Mouse (Mus musculus) intestine, embryonic 14.5 days (tissue): ENCODE data around the gene Plxnd1. TPM values are rescaled to one million over a fixed set of nuclear protein-coding genes. Genes with fewer than 3 reads are reported as not detected.

ENCODE experiments used
- ATAC-seq: fragments of 200-750 bp; cut with Nextera tagmentation; replicated peaks from 2 replicates; pipeline ENCODE4 v1.8.0; 2017; ENCODE audit warnings: low read depth, moderate number of reproducible peaks, moderate TSS enrichment, moderate library complexity; ENCODE audit not compliant: low FRiP score, low TSS enrichment
- DNase-seq: peaks from one replicate; pipeline ENCODE4 v3.0.0-alpha.2; 2018; ENCODE audit warnings: low spot score
- H3K27ac ChIP-seq: fragments of 300-500 bp; sonication (generic); 2 replicates; pipeline ENCODE4 v1.5.1; 2014; ENCODE audit warnings: low read depth, mild to moderate bottlenecking, control low read depth
- H3K27me3 ChIP-seq: fragments of 300-500 bp; sonication (generic); replicated peaks from 2 replicates; pipeline ENCODE4 v1.6.1; 2014; ENCODE audit warnings: low read length, control low read depth; ENCODE audit not compliant: control insufficient read depth, insufficient read depth
- H3K36me3 ChIP-seq: fragments of 300-500 bp; sonication (generic); 2 replicates; pipeline ENCODE4 v1.6.1; 2014; ENCODE audit warnings: low read length, control low read depth; ENCODE audit not compliant: control insufficient read depth, insufficient read depth
- H3K4me1 ChIP-seq: fragments of 300-500 bp; sonication (generic); replicated peaks from 2 replicates; pipeline ENCODE4 v1.6.1; 2014; ENCODE audit warnings: low read length, control low read depth, mixed read lengths; ENCODE audit not compliant: control insufficient read depth, insufficient read depth
- H3K4me2 ChIP-seq: fragments of 300-500 bp; sonication (generic); 2 replicates; pipeline ENCODE4 v1.6.1; 2014; ENCODE audit warnings: low read length
- H3K4me3 ChIP-seq: fragments of 300-500 bp; sonication (generic); 2 replicates; pipeline ENCODE4 v1.5.1; 2014; ENCODE audit warnings: low read depth, low read length, control low read depth, mixed read lengths
- H3K9ac ChIP-seq: fragments of 300-500 bp; sonication (generic); 2 replicates; pipeline ENCODE4 v1.6.1; 2014; ENCODE audit warnings: mild to moderate bottlenecking, low read length
- H3K9me3 ChIP-seq: fragments of 300-500 bp; sonication (generic); 2 replicates; pipeline ENCODE4 v1.6.1; 2016; ENCODE audit warnings: low read length, control low read depth; ENCODE audit not compliant: control insufficient read depth
- WGBS: fragments of 180-500 bp; shearing (Covaris S2); extraction: QIAGEN DNeasy Blood & Tissue Kit; methylation state at CpG from one replicate; pipeline ENCODE4 v1.1.7; 2014; 5-methylcytosine and 5-hydroxymethylcytosine counted together
- polyA plus RNA-seq: library from polyadenylated mRNA; unstranded; fragments of >200 nt; fragmentation: Nextera tagmentation; extraction: Ambion mirVana; gene quantifications from 2 replicates; pipeline ENCODE4 v1.2.1, GENCODE M21; 2014

Plxnd1 gene
- polyA plus RNA-seq, 1 experiment from 2014 or later: 46.5 TPM

DNA sequence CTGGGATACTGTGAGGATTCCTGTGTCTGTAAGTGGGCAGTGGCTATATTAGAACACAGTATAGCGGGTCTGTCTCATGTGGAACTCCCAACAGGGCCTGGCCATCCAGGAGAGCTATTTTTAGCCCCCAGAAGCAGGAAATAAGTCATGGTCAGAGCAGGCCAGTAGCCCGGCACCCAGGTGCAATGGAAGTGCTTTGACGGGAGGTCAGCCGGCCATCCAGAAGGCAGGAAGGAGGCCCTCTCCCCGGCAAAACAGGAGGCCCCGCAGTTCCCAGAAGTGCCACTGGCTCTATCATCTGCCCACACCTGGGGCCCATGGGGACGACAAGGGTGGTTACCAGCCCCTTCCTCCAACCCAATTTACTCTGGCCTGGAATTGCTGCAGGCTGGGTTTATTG, 9.3 kb upstream of the Plxnd1 start:
- Histone ChIP-seq H3K36me3 (no peaks in the 10 kb centered on the region), H3K27ac (peak overlapping the region; percentile 54), H3K9ac (no peak overlapping the region), H3K4me2 (no peak overlapping the region), H3K9me3 (no peaks in the 10 kb centered on the region), H3K27me3 (no peaks in the 10 kb centered on the region), H3K4me1 (peaks cover 9% of the 10 kb centered on the region), H3K4me3 (no peak overlapping the region)
- ATAC-seq (no peak), DNase-seq (no peak)
- WGBS: 31% methylated on average over 7 of the region's 7 CpGs

DNA sequence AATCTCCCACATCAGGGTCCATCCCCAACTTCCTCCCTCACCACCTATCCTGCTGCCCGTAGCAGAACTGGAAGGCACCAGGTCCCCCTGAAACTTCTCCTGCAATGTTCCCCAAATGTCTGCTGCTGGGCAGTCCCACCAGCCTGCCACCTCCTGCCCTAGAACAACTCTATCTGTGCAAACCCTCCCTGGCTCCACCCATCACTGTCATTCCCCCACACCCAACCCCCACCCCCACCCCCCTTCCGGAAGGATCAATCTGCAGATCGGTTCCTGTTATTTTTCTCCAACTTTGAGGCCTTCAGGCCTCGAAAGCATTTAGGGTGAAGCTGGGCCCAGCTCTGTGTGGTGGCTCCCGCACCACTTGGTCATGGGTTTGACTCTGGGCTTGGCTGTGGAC, 8.7 kb upstream of the Plxnd1 start:
- Histone ChIP-seq H3K9me3 (no peaks in the 10 kb centered on the region), H3K4me1 (peaks cover 9% of the 10 kb centered on the region), H3K4me2 (no peak overlapping the region), H3K27ac (peak overlapping the region; percentile 54; the same call in 1 of the 2 replicates), H3K9ac (no peak overlapping the region), H3K27me3 (no peaks in the 10 kb centered on the region), H3K4me3 (no peak overlapping the region), H3K36me3 (no peaks in the 10 kb centered on the region)
- ATAC-seq (no peak), DNase-seq (no peak)
- 66% methylated on average over 5 of the region's 5 CpGs for WGBS

DNA sequence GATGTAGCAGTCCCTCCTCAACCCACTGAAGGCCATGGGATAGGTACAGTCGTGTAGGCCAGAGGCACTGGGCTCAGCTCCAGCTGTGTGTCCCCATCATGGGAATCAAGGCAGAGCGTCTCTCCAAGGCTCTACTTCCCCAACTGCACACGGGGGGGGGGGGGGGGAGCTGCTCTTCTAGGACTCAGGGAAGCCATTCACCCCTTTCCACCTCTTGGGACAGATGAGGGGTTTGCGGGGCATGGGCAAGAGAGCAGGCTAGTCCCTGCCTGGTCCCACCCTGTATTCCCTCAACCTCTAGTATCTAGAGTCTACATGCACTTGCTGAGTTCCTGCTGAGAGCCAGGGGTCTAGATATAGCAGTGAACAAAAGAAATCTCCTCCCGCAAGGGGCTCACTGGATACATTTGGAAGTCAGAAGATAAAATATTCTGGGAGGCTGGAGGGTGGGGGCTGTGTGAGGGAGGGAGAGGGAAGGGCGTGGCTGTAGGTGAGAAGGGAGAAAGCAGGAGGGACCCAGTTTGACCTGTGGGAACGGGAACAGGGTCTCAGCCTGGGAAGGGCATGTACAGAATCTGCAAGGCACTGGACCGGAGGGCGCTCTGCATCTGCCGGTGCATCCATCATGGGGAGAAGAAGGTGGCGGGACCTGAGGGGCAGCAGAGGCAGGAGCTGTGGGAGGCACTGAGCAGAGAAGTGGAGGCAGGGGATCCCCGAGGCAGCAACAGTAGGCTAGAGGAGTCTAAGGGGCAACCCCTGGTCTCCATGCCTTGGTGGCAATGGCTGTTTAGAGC, 7.7 kb upstream of the Plxnd1 start:
- H3K4me1 ChIP-seq: peaks cover 17% of the 10 kb centered on the region
- DNase-seq (no peak), ATAC-seq (no peak)
- H3K4me2 ChIP-seq: no peak overlapping the region
- no peak overlapping the region for H3K9ac ChIP-seq
- H3K4me3 ChIP-seq: no peak overlapping the region
- H3K27me3 ChIP-seq: no peaks in the 10 kb centered on the region
- no peak overlapping the region for H3K27ac ChIP-seq
- H3K9me3 ChIP-seq: no peaks in the 10 kb centered on the region
- no peaks in the 10 kb centered on the region for H3K36me3 ChIP-seq
- 63% methylated on average over 12 of the region's 12 CpGs for WGBS

DNA sequence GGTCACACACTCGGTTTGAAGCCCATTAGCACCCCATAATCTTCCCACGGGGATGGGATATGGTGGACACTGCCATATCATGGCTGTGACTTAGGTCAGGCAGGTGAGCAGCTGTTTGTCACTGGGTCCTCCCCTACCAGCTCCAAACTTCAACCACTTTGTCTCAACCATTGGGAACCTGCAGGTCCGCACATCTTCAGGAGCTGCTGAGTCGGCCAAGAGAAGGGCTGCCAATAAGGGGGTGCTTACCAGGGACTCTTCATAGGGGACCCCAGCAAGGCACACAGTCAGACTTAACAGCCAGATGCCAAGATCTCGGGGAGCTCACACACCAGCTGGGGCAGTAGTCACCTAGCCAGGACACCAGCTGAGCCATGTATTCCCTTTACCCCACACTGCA, 6.0 kb upstream of the Plxnd1 start:
- H3K27me3 ChIP-seq: no peaks in the 10 kb centered on the region
- no peak overlapping the region for H3K9ac ChIP-seq
- no peak overlapping the region for H3K4me2 ChIP-seq
- WGBS: 78% methylated on average over 5 of the region's 5 CpGs
- no peak overlapping the region for H3K27ac ChIP-seq
- H3K36me3 ChIP-seq: no peaks in the 10 kb centered on the region
- H3K4me3 ChIP-seq: no peak overlapping the region
- no peaks in the 10 kb centered on the region for H3K9me3 ChIP-seq
- peaks cover 30% of the 10 kb centered on the region for H3K4me1 ChIP-seq
- ATAC-seq (no peak), DNase-seq (no peak)

DNA sequence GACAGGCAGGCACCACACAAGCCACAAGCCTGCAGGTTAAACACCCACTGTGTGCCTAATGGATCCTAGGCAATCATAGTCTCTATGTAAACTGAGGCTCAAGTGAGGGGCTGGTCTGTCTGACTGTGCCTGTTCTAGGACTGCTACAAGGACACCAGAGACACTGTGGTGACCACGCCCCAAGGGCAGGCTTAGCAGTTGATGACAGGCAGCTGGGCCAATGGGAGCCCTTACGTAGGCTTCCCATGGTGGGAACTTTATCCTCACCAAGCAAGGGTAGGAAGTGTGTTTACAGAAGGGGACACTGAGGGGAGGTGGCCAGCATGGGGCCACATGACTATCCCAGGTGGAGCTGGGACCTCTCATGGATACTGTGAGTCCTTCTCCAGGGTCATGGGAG, 4.4 kb upstream of the Plxnd1 start:
- H3K9ac ChIP-seq: no peak overlapping the region
- peaks cover 1% of the 10 kb centered on the region; the same call in 1 of the 2 replicates for H3K27me3 ChIP-seq
- 83% methylated on average over 2 of the region's 2 CpGs for WGBS
- H3K4me1 ChIP-seq: peaks cover 31% of the 10 kb centered on the region
- DNase-seq (no peak), ATAC-seq (no peak)
- H3K36me3 ChIP-seq: no peaks in the 10 kb centered on the region
- no peak overlapping the region for H3K27ac ChIP-seq
- H3K4me2 ChIP-seq: no peak overlapping the region
- no peak overlapping the region for H3K4me3 ChIP-seq
- no peaks in the 10 kb centered on the region for H3K9me3 ChIP-seq

DNA sequence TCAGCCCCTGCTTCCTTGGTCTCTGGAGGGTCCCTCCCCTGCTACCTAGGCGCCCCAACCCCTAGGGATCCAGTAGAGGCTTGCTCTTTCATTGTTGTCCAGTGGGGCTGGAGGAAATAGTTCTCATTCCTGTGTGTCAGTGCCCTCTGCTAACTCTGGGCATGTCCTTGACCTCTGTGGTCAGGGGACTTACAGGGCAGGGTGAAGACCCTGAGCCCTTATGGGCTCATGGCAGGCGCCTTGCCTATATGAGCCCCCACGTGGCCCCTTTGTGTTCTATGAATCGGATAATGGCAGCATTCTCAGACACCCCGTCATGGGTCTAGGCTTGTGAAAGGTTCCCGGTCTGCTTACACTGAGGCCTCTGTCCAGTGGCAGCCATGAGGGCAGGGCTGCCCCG, 4.0 kb upstream of the Plxnd1 start:
- Histone ChIP-seq H3K27ac (no peak overlapping the region), H3K9ac (no peak overlapping the region), H3K4me3 (no peak overlapping the region), H3K9me3 (no peaks in the 10 kb centered on the region), H3K36me3 (no peaks in the 10 kb centered on the region), H3K4me1 (peaks cover 31% of the 10 kb centered on the region), H3K27me3 (peaks cover 6% of the 10 kb centered on the region), H3K4me2 (no peak overlapping the region)
- ATAC-seq (no peak), DNase-seq (no peak)
- WGBS: 80% methylated on average over 7 of the region's 7 CpGs

DNA sequence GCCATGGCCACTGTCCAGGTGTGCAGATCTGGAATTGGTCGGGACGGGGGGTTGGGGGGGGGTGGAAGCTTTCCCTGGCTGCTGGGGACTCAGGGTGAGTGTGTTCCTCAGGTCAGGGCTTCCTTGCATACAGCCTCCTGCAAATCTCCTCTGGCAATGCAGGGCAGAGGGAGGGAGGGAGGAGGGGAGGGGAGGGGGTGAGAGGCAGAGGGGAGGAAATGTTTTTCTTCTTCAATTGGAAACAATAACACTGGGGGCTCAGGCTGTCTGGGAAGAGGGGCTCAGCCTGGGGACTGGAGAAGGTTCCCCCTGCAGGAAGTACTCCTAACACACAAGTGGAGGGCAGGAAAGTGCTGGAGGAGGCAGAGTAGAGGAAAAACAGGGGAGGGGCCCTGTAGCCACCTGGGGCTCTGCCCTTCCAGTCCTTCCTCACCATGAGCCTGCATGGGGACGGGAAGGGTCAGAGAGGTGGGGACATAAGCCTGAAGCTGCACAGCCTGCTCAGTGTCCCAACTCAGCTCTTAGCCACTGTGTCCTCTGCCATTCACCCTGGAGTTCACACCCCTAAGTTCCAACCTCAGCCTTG, 3.0 kb upstream of the Plxnd1 start:
- Histone ChIP-seq H3K4me1 (peaks cover 37% of the 10 kb centered on the region), H3K27me3 (peaks cover 15% of the 10 kb centered on the region), H3K4me3 (no peak overlapping the region), H3K36me3 (no peaks in the 10 kb centered on the region), H3K9me3 (no peaks in the 10 kb centered on the region), H3K4me2 (no peak overlapping the region), H3K9ac (no peak overlapping the region), H3K27ac (peak overlapping the region; percentile 49; the same call in 1 of the 2 replicates)
- ATAC-seq (no peak), DNase-seq (no peak)
- WGBS: 9% methylated on average over 3 of the region's 3 CpGs

DNA sequence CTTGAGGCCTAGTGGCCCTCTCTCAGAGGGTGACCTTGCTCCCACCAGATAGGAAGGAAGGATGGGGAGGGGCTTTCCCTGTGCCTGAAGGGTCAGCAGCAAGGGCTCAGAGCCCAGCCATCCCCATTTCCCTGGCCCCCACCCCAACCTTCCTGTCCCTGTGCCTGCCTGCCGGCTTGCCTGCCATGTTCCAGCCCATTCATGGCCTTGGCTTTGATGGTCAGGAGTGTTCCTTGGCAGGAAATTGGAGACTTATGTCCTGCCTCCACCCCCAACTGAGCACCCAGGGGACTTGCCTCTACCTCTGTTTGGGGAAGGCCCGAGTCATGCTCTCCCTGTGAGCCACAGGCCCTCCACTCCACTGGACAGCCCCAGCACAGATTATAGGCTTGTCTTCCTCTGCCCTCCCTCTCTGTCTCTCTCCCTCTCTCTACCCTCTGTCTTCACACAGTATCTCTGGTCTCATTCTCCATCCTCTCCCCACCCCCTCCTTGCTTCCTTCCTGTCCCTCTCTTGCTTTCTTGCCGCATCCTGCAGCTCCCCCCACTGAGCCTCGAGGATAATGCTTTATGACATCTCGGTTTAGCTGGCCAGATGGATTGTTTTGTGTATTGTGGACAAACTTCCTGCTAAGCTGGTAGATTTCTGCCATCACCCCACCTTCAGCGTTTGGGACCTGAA, 1.5 kb upstream of the Plxnd1 start:
- ATAC-seq: no peak
- Histone ChIP-seq H3K4me3 (no peak overlapping the region), H3K9me3 (no peaks in the 10 kb centered on the region), H3K36me3 (no peaks in the 10 kb centered on the region), H3K4me2 (no peak overlapping the region), H3K9ac (no peak overlapping the region), H3K27ac (peak overlapping the region; percentile 79), H3K27me3 (peaks cover 20% of the 10 kb centered on the region), H3K4me1 (peaks cover 42% of the 10 kb centered on the region)
- WGBS: 30% methylated on average over 6 of the region's 6 CpGs
- no peak for DNase-seq
